Mouse (Mus musculus) megakaryocyte, embryonic 14.5 days (primary cell): Measurements from ENCODE around the gene Foxp4.

Experiments used
- FLI1 ChIP-seq: IDR thresholded peaks from 2 replicates; pipeline ENCODE4 v1.6.1; 2012; ENCODE audit warnings: low read length, inconsistent platforms, mixed read lengths
- GATA1 ChIP-seq: IDR thresholded peaks from 3 replicates; pipeline ENCODE4 v1.6.1; 2012; ENCODE audit warnings: mixed read lengths, low read length, inconsistent platforms, borderline replicate concordance

DNA sequence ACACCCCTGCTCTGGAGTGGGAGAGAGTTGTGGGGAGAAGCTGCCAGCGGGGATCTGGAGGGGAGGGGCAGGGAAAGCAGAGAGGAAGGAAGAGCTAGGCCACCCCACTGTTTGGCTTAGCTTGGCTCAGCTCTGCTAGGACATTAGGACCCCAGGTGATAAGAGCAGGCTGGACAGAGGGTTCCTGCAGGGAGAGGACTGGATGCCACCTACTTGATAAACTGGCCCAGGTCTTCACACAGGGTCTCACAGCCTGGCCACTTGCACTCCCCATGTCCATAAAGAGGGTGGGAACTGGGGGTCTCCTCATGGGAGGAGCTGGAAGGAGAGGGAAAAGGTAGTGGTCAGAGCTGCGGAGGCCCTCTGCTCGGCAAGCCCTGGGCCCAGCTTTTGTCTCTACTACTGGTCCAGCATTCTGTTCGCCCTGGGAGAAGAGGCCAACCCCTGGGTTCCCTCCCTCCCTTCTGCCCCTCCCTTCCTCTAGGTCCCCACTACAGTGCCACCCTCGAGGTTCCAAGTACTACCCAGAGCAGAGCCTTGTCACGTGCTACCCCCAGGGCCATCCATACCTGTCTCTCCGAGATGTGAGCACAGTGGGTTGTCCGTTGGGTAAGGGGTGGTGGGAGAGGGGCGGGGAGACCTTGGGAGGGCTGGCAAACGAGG, 46.6 kb downstream of the Foxp4 start:
- TF ChIP-seq GATA1 (no peak), FLI1 (no peak)
